In the genomic region with DNA sequence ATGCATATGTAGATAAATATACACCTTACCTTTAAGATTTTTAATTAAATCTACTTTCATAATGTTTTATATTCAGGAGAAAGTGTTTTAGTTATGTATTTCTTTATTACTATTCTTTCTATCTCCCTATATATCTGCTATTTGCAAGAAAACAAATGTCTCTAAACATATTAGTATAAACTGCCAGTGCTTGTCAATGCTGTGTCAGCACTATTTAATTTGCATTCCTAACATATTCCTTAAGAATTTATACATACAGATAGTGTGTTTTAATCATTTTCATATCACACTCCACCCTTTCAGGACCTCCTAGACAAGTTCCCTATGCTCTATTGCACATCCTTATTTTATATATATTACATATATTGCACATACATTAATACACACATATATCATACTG, we compare ENCODE assay signal across 25 mouse cellular contexts. TPM values are rescaled to one million over a fixed set of nuclear protein-coding genes. Genes with fewer than 3 reads are reported as not detected.
"Had no signal": no experiment of that assay in that cellular context is flagged by ENCODE, and none has a peak within 500 bp of the region (broad histone marks: within the 10 kb centered on the region; RNA-seq: fewer than 3 reads in every experiment).

No protein-coding gene starts in this region.

- H3K9me3 ChIP-seq: intestine, embryonic 15.5 days; limb, embryonic 12.5 days; limb, embryonic 15.5 days had no signal

- ATAC-seq: intestine, embryonic 15.5 days had no signal

- H3K9ac ChIP-seq: intestine, embryonic 15.5 days; limb, embryonic 12.5 days; limb, embryonic 15.5 days had no signal

- H3K4me2 ChIP-seq: intestine, embryonic 15.5 days; limb, embryonic 12.5 days; limb, embryonic 15.5 days; midbrain, embryonic 11.5 days had no signal

- H3K27ac ChIP-seq: intestine, embryonic 15.5 days; limb, embryonic 12.5 days; limb, embryonic 15.5 days; stomach, postnatal 0 days had no signal

- DNase-seq: kidney, adult 11 months; kidney, adult 8-10 months; kidney, postnatal 14 days; kidney, postnatal 4 days; layer of hippocampus, adult 9-11 months; lung, adult 2 months; lung, postnatal 14 days; lung, postnatal 4 days; midbrain, embryonic 14.5 days; right cerebral cortex, adult 18-20 months; right cerebral cortex, postnatal 14 days; right cerebral cortex, postnatal 4 days; thymus, adult 2 months; thymus, postnatal 14 days; thymus, postnatal 4 days had no signal

- H3K4me3 ChIP-seq: intestine, embryonic 15.5 days; limb, embryonic 12.5 days; limb, embryonic 15.5 days had no signal

- H3K36me3 ChIP-seq: intestine, embryonic 15.5 days; limb, embryonic 12.5 days; limb, embryonic 15.5 days had no signal

- H3K4me1 ChIP-seq: intestine, embryonic 15.5 days; limb, embryonic 12.5 days; limb, embryonic 15.5 days had no signal

- H3K27me3 ChIP-seq: intestine, embryonic 15.5 days; limb, embryonic 12.5 days; limb, embryonic 15.5 days had no signal

RNA-seq across cellular contexts. Expression of gene AI182371, which starts 1.4 kb away (rescaled TPM):
- polyA plus RNA-seq: midbrain, embryonic 11.5 days; neural tube, embryonic 11.5 days had no signal

RNA-seq across cellular contexts. Expression of gene Hc, which starts 41.5 kb away (rescaled TPM):
- total RNA-seq: megakaryocyte progenitor cell, adult 5-6 weeks; megakaryocyte-erythroid progenitor cell, adult 5-6 weeks; midbrain, postnatal 0 days had no signal
- polyA plus RNA-seq: limb, embryonic 12.5 days; neural tube, embryonic 11.5 days; stomach, embryonic 14.5 days had no signal
